Mouse (Mus musculus) heart, adult 8-10 months (tissue): ENCODE measurements around the gene Jund. TPM values are rescaled to one million over a fixed set of nuclear protein-coding genes. Genes with fewer than 3 reads are reported as not detected.
A peak's percentile ranks its signal among the peaks of the same experiment; 100 is the strongest.

Source experiments
- DNase-seq: peaks from one replicate; pipeline ENCODE4 v3.0.0; 2022; ENCODE audit warnings: low spot score
- total RNA-seq, 4 experiments: library from RNA; stranded (reverse); gene quantifications; 2 replicates each; pipeline ENCODE4 v1.2.4; 2022

The Jund gene
- 100 to 1,000 TPM in 3 of 4 experiments, 10 to 100 TPM in 1; 84.2 to 134 (median 114) TPM for total RNA-seq

- DNase-seq: peak; percentile 99
Measured at GRCm38 (mm10) chr8:70698310-70699109, at the start of gene Jund. Gene Jund (plus strand): TSS chr8:70698949.

DNA sequence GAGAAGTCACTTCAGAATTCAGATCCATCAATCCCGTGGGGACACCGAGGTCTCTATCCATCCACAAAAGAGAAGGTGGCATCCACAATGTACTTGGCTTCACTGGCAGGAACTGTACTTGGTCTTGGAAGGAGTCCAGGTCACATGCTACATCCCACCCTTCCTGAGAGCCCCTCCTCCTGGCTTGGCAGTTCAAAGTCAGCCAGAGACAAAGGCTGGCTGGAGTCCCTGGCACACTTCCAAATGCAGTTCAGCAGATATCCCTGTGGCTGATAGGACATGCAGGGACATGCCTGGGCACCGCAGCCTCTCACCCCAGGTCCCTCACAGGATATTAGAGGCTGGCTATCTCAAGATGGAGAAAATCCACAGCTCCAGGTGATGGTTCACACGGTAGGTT, 49.4 kb upstream of the Jund start:
- peak; percentile 92 for DNase-seq

GRCm38 (mm10) chr8:70650351-70650750, 48.4 kb upstream of the Jund start:
- DNase-seq: no peak

- DNase-seq: peak; percentile 57
Measured at GRCm38 (mm10) chr8:70653226-70653625, 45.5 kb upstream of the Jund start.

GRCm38 (mm10) chr8:70654121-70654520, 44.6 kb upstream of the Jund start:
- no peak for DNase-seq

GRCm38 (mm10) chr8:70655469-70655868, 43.3 kb upstream of the Jund start:
- no peak for DNase-seq

- DNase-seq: no peak
Measured at GRCm38 (mm10) chr8:70656193-70656790, 42.5 kb upstream of the Jund start.

DNA sequence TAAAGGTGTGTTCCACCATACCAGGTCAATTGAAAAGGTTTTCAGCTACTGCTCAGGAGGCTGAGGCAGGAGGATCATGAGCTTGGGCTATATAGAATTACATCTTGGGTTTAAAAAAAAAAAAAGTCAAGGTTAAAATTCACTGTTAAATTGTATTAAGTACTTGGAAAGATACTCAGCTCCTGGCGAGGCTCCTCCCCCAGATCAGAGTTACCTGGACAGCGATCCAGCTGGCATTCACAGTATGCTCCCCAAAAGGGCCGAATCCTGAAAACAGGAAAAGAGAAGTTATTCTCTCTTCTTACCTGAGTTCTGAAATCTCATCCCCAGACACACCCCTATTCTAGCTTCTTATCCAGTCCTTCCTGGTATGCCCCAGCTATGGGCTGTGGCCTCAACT, 41.5 kb upstream of the Jund start:
- no peak for DNase-seq

GRCm38 (mm10) chr8:70657739-70658138, 41.0 kb upstream of the Jund start:
- no peak for DNase-seq

GRCm38 (mm10) chr8:70658897-70659603, 39.7 kb upstream of the Jund start:
- DNase-seq: no peak

- peak; percentile 88 for DNase-seq
Measured at GRCm38 (mm10) chr8:70659604-70660272, 39.0 kb upstream of the Jund start.

DNA sequence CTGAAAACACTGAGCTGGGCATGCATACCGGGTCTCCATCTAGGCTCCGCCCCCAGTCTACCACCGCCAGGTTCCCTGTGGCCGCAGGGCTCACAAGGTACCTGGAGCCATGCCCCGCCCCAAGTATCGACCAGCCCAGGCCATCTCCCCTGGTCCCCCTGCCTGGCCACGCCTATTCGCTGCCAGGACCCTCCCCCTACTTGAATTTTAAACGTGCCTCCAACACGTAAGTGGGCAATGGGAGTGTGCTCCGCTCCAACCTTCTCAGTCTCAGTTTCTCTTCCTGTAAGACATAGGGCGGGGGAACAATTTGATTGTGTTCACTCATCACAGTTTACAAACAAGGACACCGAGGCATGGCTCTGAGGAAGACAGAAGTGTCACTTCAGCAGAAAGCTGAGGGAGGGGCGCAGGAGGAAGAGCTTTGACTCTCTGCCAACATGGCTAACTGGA, 38.5 kb upstream of the Jund start, which contains the start of gene Pgpep1:
TSS of gene Pgpep1 (minus strand) at position 116 of the 453 bp plus-strand sequence.
- no peak for DNase-seq

DNA sequence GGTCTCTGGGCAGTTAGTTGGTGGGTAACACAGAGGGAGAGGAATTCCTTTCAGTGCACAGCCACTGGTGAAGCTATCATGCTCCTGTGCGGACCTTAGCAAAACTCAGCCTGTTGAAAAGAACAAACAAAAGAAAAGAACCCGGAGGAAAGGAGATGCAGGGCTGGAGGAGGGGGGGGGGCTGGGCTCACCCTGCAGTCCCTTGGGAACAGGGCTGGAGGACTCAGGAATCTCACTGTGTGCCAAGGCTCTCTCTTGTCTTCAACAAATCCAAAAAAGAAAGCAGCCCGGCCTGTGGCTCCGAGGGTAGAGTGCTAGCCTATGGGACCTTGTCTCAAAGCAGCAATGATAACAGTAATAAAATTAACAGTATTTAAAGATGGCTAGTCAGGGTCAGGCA, 35.1 kb upstream of the Jund start:
- no peak for DNase-seq

DNA sequence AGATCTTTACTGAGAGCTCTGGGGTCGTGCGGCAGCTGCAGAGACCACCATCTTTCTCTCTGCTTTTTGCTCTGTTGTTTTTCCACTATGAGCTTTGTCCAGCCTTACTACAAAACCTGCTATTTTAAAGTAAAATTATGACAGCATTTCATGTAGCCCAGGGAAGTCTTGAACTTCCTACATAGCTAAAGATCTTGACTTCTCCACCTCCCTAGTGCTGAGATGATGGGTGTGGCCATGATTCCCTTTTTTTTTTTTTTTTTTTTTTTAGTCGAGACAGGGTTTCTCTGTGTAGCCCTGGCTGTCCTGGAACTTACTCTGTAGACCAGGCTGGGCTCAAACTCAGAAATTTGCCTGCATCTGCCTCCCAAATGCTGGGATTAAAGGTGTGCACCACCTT, 34.1 kb upstream of the Jund start:
- DNase-seq: no peak

DNA sequence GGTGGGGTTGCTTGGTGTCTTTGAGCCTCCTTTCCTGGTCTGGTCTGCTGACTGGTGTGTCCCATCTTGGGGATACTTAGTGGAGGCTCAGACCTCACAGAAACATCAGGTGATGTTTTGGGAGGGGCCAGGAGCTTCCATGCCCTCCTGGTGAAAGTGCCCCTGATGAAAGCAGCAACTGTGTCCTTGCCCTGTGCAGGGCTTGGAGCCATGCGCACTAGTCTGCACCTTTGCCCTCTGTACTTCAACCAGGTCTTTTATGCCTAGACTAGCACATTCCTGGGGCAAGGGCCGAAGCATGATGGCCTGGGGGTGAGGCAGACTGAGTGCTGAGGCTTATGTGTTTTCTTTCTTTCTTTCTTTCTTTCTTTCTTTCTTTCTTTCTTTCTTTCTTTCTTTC, 33.1 kb upstream of the Jund start:
- DNase-seq: no peak

DNA sequence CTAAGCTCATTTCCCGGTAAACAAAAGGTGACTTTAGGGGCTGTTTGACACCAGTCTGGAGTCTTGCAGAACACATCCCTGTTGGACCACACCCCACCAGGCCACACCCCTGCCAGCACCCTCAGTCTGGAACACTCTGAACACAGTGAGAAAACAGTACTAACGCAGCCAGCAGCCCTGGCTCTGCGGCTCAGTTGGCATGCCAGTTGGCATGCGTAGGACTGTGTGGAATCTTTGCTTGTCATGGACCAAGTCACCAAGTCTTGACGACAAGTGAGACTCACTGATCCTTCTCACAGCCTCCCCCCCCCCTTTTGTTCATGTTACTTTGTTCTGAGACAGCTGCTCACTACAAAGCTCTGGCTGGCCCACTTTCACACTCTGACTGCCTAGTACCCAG, 31.7 kb upstream of the Jund start:
- peak; percentile 69 for DNase-seq

GRCm38 (mm10) chr8:70671615-70672324, 27.0 kb upstream of the Jund start:
- DNase-seq: peak; percentile 49

GRCm38 (mm10) chr8:70672325-70673078, 26.2 kb upstream of the Jund start:
- no peak for DNase-seq

- peak; percentile 100 for DNase-seq
Measured at GRCm38 (mm10) chr8:70673079-70673856, 25.5 kb upstream of the Jund start, which contains the start of gene Lsm4. Gene Lsm4 (plus strand): TSS chr8:70673248.

DNA sequence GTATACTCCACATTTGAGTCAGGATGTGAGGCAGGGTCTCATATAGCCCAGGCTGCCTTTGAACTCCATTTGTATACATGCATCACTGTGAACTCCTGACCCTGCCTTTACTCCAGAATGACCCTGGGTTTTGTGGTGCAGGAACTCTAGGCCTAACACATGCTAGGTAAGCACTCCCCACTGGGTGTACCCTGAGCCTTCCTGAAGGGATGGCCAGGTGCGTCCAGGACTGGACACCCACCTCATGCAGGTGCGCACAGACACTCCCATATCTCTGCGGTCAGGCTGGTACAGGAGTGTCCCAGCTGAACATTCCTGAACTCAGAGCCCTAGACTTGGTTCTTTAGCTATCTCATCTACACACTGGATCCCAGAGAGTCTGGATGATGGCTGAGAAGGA, 24.6 kb upstream of the Jund start:
- no peak for DNase-seq
